Mouse (Mus musculus): ENCODE measurements around the gene Gpr61. TPM values are rescaled to one million over a fixed set of nuclear protein-coding genes. Genes with fewer than 3 reads are reported as not detected.

The Gpr61 gene
- total and polyA plus RNA-seq, 3 experiments: 0.11 TPM; not detected in 2

- TF ChIP-seq POLR2AphosphoS5 (IDR thresholded peaks at IDR 0.05; ENCODE audit: insufficient replicate concordance, low read depth, low read length) (no peak), TAL1 (conservative IDR thresholded peaks at IDR 0.05; ENCODE audit: low read depth, low read length) (no peak), GATA1 (IDR thresholded peaks at IDR 0.05; ENCODE audit: borderline replicate concordance, low read length) (no peak), GATA2 (IDR thresholded peaks at IDR 0.05; ENCODE audit: borderline replicate concordance, low read depth, low read length) (no peak), CTCF (IDR thresholded peaks at IDR 0.05; ENCODE audit: low read depth, low read length) (no peak)
- H3K4me1 ChIP-seq (ENCODE audit: insufficient read depth, low read depth, low read length): peaks cover 33% of the 10 kb centered on the region
- ATAC-seq (ENCODE audit: extremely low read depth, insufficient number of reproducible peaks, low FRiP score, poor library complexity, severe bottlenecking): no peak
- H3K9me3 ChIP-seq (replicated peaks): no peaks in the 10 kb centered on the region
- no peak for DNase-seq (ENCODE audit: low spot score)
- H3K27me3 ChIP-seq (ENCODE audit: insufficient read depth, low read length): peaks cover 38% of the 10 kb centered on the region
- no peak overlapping the region for H3K4me3 ChIP-seq (ENCODE audit: low read depth, low read length)
- H3K36me3 ChIP-seq (replicated peaks): peaks cover 17% of the 10 kb centered on the region
Observed at GRCm38 (mm10) chr3:108189897-108190296, 35.2 kb upstream of the Gpr61 start.

- Histone ChIP-seq H3K4me3 (ENCODE audit: low read depth, low read length) (no peak overlapping the region), H3K9me3 (replicated peaks) (no peaks in the 10 kb centered on the region), H3K27me3 (ENCODE audit: insufficient read depth, low read length) (peaks cover 44% of the 10 kb centered on the region), H3K4me1 (ENCODE audit: insufficient read depth, low read depth, low read length) (peaks cover 31% of the 10 kb centered on the region), H3K36me3 (replicated peaks) (peaks cover 12% of the 10 kb centered on the region)
- ATAC-seq (ENCODE audit: extremely low read depth, insufficient number of reproducible peaks, low FRiP score, poor library complexity, severe bottlenecking) (no peak), DNase-seq (ENCODE audit: low spot score) (no peak)
- TF ChIP-seq TAL1 (conservative IDR thresholded peaks at IDR 0.05; ENCODE audit: low read depth, low read length): no peak
- no peak for TF ChIP-seq GATA2 (IDR thresholded peaks at IDR 0.05; ENCODE audit: borderline replicate concordance, low read depth, low read length)
- TF ChIP-seq GATA1 (IDR thresholded peaks at IDR 0.05; ENCODE audit: borderline replicate concordance, low read length): no peak
- no peak for TF ChIP-seq CTCF (IDR thresholded peaks at IDR 0.05; ENCODE audit: low read depth, low read length)
- no peak for TF ChIP-seq POLR2AphosphoS5 (IDR thresholded peaks at IDR 0.05; ENCODE audit: insufficient replicate concordance, low read depth, low read length)
Observed at GRCm38 (mm10) chr3:108188716-108189490, 34.2 kb upstream of the Gpr61 start.

GRCm38 (mm10) chr3:108187111-108187795, 32.6 kb upstream of the Gpr61 start:
- peaks cover 30% of the 10 kb centered on the region for H3K4me1 ChIP-seq (ENCODE audit: insufficient read depth, low read depth, low read length)
- H3K9me3 ChIP-seq (replicated peaks): no peaks in the 10 kb centered on the region
- DNase-seq (ENCODE audit: low spot score) (no peak), ATAC-seq (ENCODE audit: extremely low read depth, insufficient number of reproducible peaks, low FRiP score, poor library complexity, severe bottlenecking) (no peak)
- TF ChIP-seq GATA1 (IDR thresholded peaks at IDR 0.05; ENCODE audit: borderline replicate concordance, low read length) (no peak), POLR2AphosphoS5 (IDR thresholded peaks at IDR 0.05; ENCODE audit: insufficient replicate concordance, low read depth, low read length) (no peak), GATA2 (IDR thresholded peaks at IDR 0.05; ENCODE audit: borderline replicate concordance, low read depth, low read length) (no peak), TAL1 (conservative IDR thresholded peaks at IDR 0.05; ENCODE audit: low read depth, low read length) (no peak), CTCF (IDR thresholded peaks at IDR 0.05; ENCODE audit: low read depth, low read length) (no peak)
- H3K4me3 ChIP-seq (ENCODE audit: low read depth, low read length): no peak overlapping the region; the same call in 1 of the 2 replicates
- peaks cover 50% of the 10 kb centered on the region for H3K27me3 ChIP-seq (ENCODE audit: insufficient read depth, low read length)
- H3K36me3 ChIP-seq (replicated peaks): peaks cover 3% of the 10 kb centered on the region

GRCm38 (mm10) chr3:108186098-108187047, 31.7 kb upstream of the Gpr61 start, which contains the start of gene Amigo1:
TSS of gene Amigo1 (plus strand) at chr3:108186335.
- no peaks in the 10 kb centered on the region for H3K9me3 ChIP-seq (replicated peaks)
- H3K4me3 ChIP-seq (ENCODE audit: low read depth, low read length): peak within 1 kb of the TSS; percentile 75
- TF ChIP-seq POLR2AphosphoS5 (IDR thresholded peaks at IDR 0.05; ENCODE audit: insufficient replicate concordance, low read depth, low read length) (no peak), GATA2 (IDR thresholded peaks at IDR 0.05; ENCODE audit: borderline replicate concordance, low read depth, low read length) (no peak), TAL1 (conservative IDR thresholded peaks at IDR 0.05; ENCODE audit: low read depth, low read length) (no peak), GATA1 (IDR thresholded peaks at IDR 0.05; ENCODE audit: borderline replicate concordance, low read length) (no peak), CTCF (IDR thresholded peaks at IDR 0.05; ENCODE audit: low read depth, low read length) (no peak)
- H3K36me3 ChIP-seq (replicated peaks): peaks cover 3% of the 10 kb centered on the region
- peaks cover 50% of the 10 kb centered on the region for H3K27me3 ChIP-seq (ENCODE audit: insufficient read depth, low read length)
- peak; percentile 36 for DNase-seq (ENCODE audit: low spot score)
- H3K4me1 ChIP-seq (ENCODE audit: insufficient read depth, low read depth, low read length): peaks cover 30% of the 10 kb centered on the region
- no peak for ATAC-seq (ENCODE audit: extremely low read depth, insufficient number of reproducible peaks, low FRiP score, poor library complexity, severe bottlenecking)

GRCm38 (mm10) chr3:108185460-108186097, 30.9 kb upstream of the Gpr61 start:
- peaks cover 3% of the 10 kb centered on the region for H3K36me3 ChIP-seq (replicated peaks)
- H3K27me3 ChIP-seq (ENCODE audit: insufficient read depth, low read length): peaks cover 50% of the 10 kb centered on the region
- ATAC-seq (ENCODE audit: extremely low read depth, insufficient number of reproducible peaks, low FRiP score, poor library complexity, severe bottlenecking): no peak
- TF ChIP-seq CTCF (IDR thresholded peaks at IDR 0.05; ENCODE audit: low read depth, low read length) (no peak), GATA2 (IDR thresholded peaks at IDR 0.05; ENCODE audit: borderline replicate concordance, low read depth, low read length) (no peak), POLR2AphosphoS5 (IDR thresholded peaks at IDR 0.05; ENCODE audit: insufficient replicate concordance, low read depth, low read length) (no peak), TAL1 (conservative IDR thresholded peaks at IDR 0.05; ENCODE audit: low read depth, low read length) (no peak), GATA1 (IDR thresholded peaks at IDR 0.05; ENCODE audit: borderline replicate concordance, low read length) (no peak)
- peak overlapping the region; percentile 75 for H3K4me3 ChIP-seq (ENCODE audit: low read depth, low read length)
- H3K9me3 ChIP-seq (replicated peaks): no peaks in the 10 kb centered on the region
- no peak for DNase-seq (ENCODE audit: low spot score)
- H3K4me1 ChIP-seq (ENCODE audit: insufficient read depth, low read depth, low read length): peaks cover 30% of the 10 kb centered on the region

Data from G1E (cell line).